Mouse (Mus musculus) hindbrain, embryonic 10.5 days (tissue): ENCODE measurements at regions not wholly inside any gene's neighbourhood (a gene's known extent, or its start where the extent isn't known, plus 50 kb on each side); places are given as distances from the start of the nearest gene placed in this dataset.

ENCODE experiments used
- DNase-seq: peaks from one replicate; pipeline ENCODE4 v3.0.0-alpha.2; 2017; ENCODE audit warnings: low spot score
- H3K27ac ChIP-seq: fragments of 300-500 bp; sonication (generic); 2 replicates; pipeline ENCODE4 v1.5.1; 2016; ENCODE audit warnings: mild to moderate bottlenecking, moderate library complexity
- H3K27me3 ChIP-seq: fragments of 300-500 bp; sonication (generic); 2 replicates; pipeline ENCODE4 v1.6.1; 2016; ENCODE audit warnings: mild to moderate bottlenecking; ENCODE audit not compliant: poor library complexity, insufficient read depth, severe bottlenecking
- H3K36me3 ChIP-seq: fragments of 300-500 bp; sonication (generic); 2 replicates; pipeline ENCODE4 v1.6.1; 2016; ENCODE audit warnings: mild to moderate bottlenecking, moderate library complexity
- H3K4me1 ChIP-seq: fragments of 300-500 bp; sonication (generic); replicated peaks from 2 replicates; pipeline ENCODE4 v1.6.1; 2016; ENCODE audit warnings: mild to moderate bottlenecking
- H3K4me3 ChIP-seq: fragments of 300-500 bp; sonication (generic); 2 replicates; pipeline ENCODE4 v1.5.1; 2016; ENCODE audit warnings: mild to moderate bottlenecking, moderate library complexity
- H3K9me3 ChIP-seq: fragments of 300-500 bp; sonication (generic); 2 replicates; pipeline ENCODE4 v1.6.1; 2016; ENCODE audit warnings: mild to moderate bottlenecking, moderate library complexity
- WGBS: fragments of 180-500 bp; shearing (Covaris S2); methylation state at CpG from one replicate; pipeline ENCODE4 v1.1.7; 2016; 5-methylcytosine and 5-hydroxymethylcytosine counted together

GRCm38 (mm10) chr1:152313480-152313879 is 73.0 kb downstream of the Tsen15 start:
- H3K27ac ChIP-seq: no peak overlapping the region
- DNase-seq: no peak

GRCm38 (mm10) chr1:152305461-152305860 is 81.0 kb downstream of the Tsen15 start:
- 85% methylated on average over 3 of the region's 3 CpGs for WGBS
- Histone ChIP-seq H3K36me3 (no peaks in the 10 kb centered on the region), H3K4me3 (no peak overlapping the region), H3K4me1 (0 out of 2 replicates have a peak, but pooled peaks cover 4% of the 10 kb centered on the region), H3K27ac (no peak overlapping the region), H3K27me3 (no peaks in the 10 kb centered on the region), H3K9me3 (no peaks in the 10 kb centered on the region)
- no peak for DNase-seq

More at GRCm38 (mm10) chr1:152313480-152313879, 73.0 kb downstream of the Tsen15 start:
- no peaks in the 10 kb centered on the region for H3K27me3 ChIP-seq
- no peak overlapping the region for H3K4me3 ChIP-seq
- no peaks in the 10 kb centered on the region for H3K36me3 ChIP-seq
- no peaks in the 10 kb centered on the region for H3K9me3 ChIP-seq
- no peaks in the 10 kb centered on the region for H3K4me1 ChIP-seq
- 68% methylated on average over 2 of the region's 2 CpGs for WGBS

DNA sequence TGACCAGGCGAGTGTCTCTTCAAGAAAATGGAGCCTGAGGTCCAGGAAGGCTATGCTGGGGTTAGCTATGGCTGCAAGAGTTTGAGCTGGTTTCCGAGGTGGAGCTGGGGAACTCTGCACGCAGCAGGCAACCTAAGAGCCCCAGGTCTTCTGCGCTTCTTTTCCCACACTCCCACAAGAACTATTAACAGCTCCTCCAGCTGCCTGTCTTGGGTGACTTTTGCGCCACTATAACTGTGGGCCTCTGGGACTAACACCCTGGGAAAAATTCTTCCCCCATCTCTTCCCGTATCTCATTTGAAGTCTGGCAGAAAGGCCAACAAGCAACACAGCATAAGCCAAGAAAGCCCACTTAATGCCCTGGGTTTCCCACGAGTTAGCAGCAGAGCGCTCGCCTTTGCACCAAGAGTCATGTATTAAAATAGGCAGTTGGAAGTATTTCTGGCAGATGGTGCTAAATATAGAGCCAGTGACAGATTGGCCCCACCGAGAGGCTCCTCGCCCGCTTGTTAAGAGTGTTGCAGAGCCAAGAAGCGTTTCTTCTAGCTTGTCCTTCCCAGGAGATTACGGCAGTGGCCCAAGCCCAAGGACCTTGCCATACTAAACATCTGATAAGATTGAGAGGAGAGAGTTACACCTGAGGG is 81.9 kb downstream of the Tsen15 start:
- Histone ChIP-seq H3K9me3 (no peaks in the 10 kb centered on the region), H3K27me3 (no peaks in the 10 kb centered on the region), H3K4me1 (0 out of 2 replicates have a peak, but pooled peaks cover 4% of the 10 kb centered on the region), H3K36me3 (no peaks in the 10 kb centered on the region), H3K4me3 (no peak overlapping the region), H3K27ac (no peak overlapping the region)
- WGBS: 88% methylated on average over 14 of the region's 14 CpGs
- no peak for DNase-seq

- 73% methylated on average over 8 of the region's 8 CpGs for WGBS
- H3K27ac ChIP-seq: no peak overlapping the region
- H3K36me3 ChIP-seq: no peaks in the 10 kb centered on the region
- H3K4me1 ChIP-seq: 0 out of 2 replicates have a peak, but pooled peaks cover 4% of the 10 kb centered on the region
- no peak overlapping the region for H3K4me3 ChIP-seq
- H3K9me3 ChIP-seq: no peaks in the 10 kb centered on the region
- DNase-seq: no peak
- H3K27me3 ChIP-seq: no peaks in the 10 kb centered on the region
Observed at GRCm38 (mm10) chr1:152301355-152301754, 85.1 kb downstream of the Tsen15 start.

DNA sequence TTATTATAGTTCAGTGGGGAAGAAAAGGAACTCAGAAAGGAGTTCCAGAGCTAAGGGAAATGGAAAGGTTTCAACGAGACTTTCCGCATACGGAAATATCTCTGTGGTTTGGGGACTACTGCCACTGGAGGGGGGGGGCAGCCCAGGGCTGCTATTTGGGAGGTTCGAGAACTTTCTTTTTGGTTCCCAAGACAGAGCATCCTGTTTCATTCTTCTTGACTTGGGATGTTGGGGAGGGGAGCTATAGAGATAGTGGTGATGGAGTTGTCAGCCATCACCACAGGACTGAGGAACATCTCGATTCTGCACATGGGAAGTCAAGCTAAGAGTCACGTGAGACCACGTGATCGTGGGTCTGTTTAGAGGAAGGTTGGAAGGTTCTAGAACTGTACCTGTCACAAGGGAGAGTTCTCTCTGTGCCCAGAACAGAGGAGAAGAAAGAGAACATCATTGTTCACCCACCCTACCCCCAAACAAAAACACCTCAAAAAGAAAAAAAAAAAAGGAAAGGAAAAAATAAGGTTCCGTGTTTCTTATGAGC is 94.2 kb downstream of the Tsen15 start:
- no peaks in the 10 kb centered on the region for H3K27me3 ChIP-seq
- peaks cover 7% of the 10 kb centered on the region; the same call in 1 of the 2 replicates for H3K4me1 ChIP-seq
- DNase-seq: no peak
- 85% methylated on average over 9 of the region's 9 CpGs for WGBS
- H3K4me3 ChIP-seq: no peak overlapping the region
- no peaks in the 10 kb centered on the region for H3K9me3 ChIP-seq
- no peak overlapping the region for H3K27ac ChIP-seq
- no peaks in the 10 kb centered on the region for H3K36me3 ChIP-seq

DNA sequence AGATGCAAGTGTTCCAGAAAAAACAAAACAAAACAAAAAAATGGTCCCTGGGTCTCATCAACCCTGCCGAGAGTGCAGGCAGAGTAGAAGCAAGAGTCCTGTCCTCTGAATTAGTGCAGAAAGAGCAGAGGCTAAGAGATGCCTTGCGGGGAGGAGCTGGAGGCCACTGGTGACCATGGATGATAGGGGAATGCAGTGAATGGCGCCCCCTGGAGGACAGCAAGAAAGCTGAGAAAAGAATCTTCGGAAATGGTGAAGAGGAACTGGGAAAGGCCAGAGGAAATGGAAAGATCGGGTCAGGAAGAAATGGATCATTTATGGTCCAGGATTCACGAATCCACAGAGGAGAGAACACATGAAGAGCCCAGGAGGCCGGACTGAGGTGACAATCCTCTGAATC is 95.7 kb downstream of the Tsen15 start:
- H3K4me3 ChIP-seq: no peak overlapping the region
- 46% methylated on average over 7 of the region's 7 CpGs for WGBS

GRCm38 (mm10) chr1:152287566-152288490 is 98.7 kb downstream of the Tsen15 start:
- 85% methylated on average over 15 of the region's 15 CpGs for WGBS
- no peaks in the 10 kb centered on the region for H3K27me3 ChIP-seq
- H3K27ac ChIP-seq: no peak overlapping the region; the same call in 1 of the 2 replicates
- no peaks in the 10 kb centered on the region for H3K36me3 ChIP-seq
- H3K4me1 ChIP-seq: peaks cover 16% of the 10 kb centered on the region
- no peak overlapping the region for H3K4me3 ChIP-seq
- no peaks in the 10 kb centered on the region for H3K9me3 ChIP-seq
- DNase-seq: no peak

More for the DNA sequence above, 95.7 kb downstream of the Tsen15 start:
- peak; percentile 65 for DNase-seq
- Histone ChIP-seq H3K4me1 (peaks cover 7% of the 10 kb centered on the region; the same call in 1 of the 2 replicates), H3K27ac (no peak overlapping the region), H3K9me3 (no peaks in the 10 kb centered on the region), H3K36me3 (no peaks in the 10 kb centered on the region), H3K27me3 (no peaks in the 10 kb centered on the region)

GRCm38 (mm10) chr1:152286677-152287076 is 99.8 kb downstream of the Tsen15 start:
- Histone ChIP-seq H3K36me3 (no peaks in the 10 kb centered on the region), H3K9me3 (no peaks in the 10 kb centered on the region), H3K27me3 (no peaks in the 10 kb centered on the region), H3K4me1 (peaks cover 16% of the 10 kb centered on the region), H3K27ac (no peak overlapping the region; the same call in 1 of the 2 replicates), H3K4me3 (no peak overlapping the region)
- no peak for DNase-seq
- WGBS: 71% methylated on average over 8 of the region's 8 CpGs

DNA sequence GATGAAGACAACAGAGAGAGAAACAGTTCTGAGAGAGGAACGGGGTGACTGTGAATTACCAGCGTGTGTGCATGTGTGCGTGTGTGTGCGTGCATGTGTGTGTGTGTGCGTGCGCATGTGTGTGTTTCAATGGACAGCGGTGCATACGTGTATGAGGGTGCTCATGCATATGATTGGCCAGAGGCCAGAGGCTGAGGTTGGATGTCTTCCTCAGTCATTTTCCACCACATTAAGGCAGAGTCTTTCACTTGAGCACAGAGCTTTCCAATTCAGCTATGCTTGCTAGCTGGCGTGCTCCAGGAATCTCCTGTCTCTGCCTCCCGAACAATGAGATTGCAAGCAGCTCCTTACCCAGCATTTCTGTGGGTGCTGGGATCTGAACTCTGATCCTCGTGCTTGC is 104.4 kb downstream of the Tsen15 start:
- DNase-seq: no peak
- no peak overlapping the region for H3K4me3 ChIP-seq
- H3K27ac ChIP-seq: no peak overlapping the region
- no peaks in the 10 kb centered on the region; the same call in 1 of the 2 replicates for H3K9me3 ChIP-seq
- H3K4me1 ChIP-seq: peaks cover 9% of the 10 kb centered on the region
- no peaks in the 10 kb centered on the region for H3K27me3 ChIP-seq
- no peaks in the 10 kb centered on the region for H3K36me3 ChIP-seq
- WGBS: 95% methylated on average over 11 of the region's 11 CpGs

DNA sequence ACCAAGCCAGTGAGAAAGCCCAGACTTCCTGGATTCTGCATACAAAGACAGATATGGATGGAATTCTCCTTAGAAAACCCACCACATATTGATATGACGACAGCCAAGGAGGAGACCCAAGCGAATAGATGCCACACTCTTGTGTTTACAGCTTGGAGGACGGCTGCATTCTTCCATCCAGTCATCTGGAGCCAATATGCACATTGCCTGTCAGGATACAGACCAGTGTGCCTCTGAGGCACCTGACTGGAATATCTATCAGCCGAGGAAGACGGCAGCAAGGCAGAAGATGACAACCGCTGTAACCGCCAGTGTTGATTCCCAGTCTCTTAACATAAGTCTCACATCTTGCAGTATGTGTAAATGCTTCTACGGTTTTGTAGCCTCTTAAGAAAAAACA is 105.3 kb downstream of the Tsen15 start:
- WGBS: 89% methylated on average over 8 of the region's 8 CpGs
- no peak overlapping the region for H3K27ac ChIP-seq
- DNase-seq: no peak

DNA sequence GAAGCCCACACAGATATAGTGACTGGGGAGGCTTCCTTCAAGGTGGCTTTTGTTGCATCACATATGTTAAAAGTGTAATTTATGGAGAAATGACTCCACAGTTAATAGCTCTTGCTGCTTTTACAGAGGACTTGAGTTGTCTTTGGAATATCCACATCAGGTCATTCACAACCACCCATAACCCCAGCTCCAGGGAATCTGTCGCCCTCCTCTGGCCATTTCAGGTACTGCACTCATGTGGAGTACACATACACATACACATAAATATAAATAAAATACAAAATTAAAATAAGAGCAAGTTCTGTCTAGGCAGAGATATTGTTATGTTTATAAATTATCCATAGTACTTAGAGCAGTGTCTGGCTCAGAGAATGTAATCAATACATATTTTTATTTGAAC is 106.5 kb downstream of the Tsen15 start:
- peaks cover 5% of the 10 kb centered on the region for H3K4me1 ChIP-seq
- H3K27ac ChIP-seq: no peak overlapping the region
- peak; percentile 21 for DNase-seq
- no peaks in the 10 kb centered on the region for H3K36me3 ChIP-seq
- H3K9me3 ChIP-seq: no peaks in the 10 kb centered on the region; the same call in 1 of the 2 replicates
- H3K4me3 ChIP-seq: no peak overlapping the region
- H3K27me3 ChIP-seq: no peaks in the 10 kb centered on the region
- WGBS: 27% methylated on average over 1 of the region's 1 CpGs

More for the DNA sequence above, 105.3 kb downstream of the Tsen15 start:
- no peaks in the 10 kb centered on the region for H3K27me3 ChIP-seq
- no peaks in the 10 kb centered on the region; the same call in 1 of the 2 replicates for H3K9me3 ChIP-seq
- peaks cover 9% of the 10 kb centered on the region for H3K4me1 ChIP-seq
- H3K36me3 ChIP-seq: no peaks in the 10 kb centered on the region
- H3K4me3 ChIP-seq: no peak overlapping the region

- 98% methylated on average over 24 of the region's 24 CpGs for WGBS
Observed at GRCm38 (mm10) chr1:152275011-152275410, 111.5 kb downstream of the Tsen15 start.

More at GRCm38 (mm10) chr1:152275011-152275410, 111.5 kb downstream of the Tsen15 start:
- no peaks in the 10 kb centered on the region for H3K27me3 ChIP-seq
- H3K36me3 ChIP-seq: no peaks in the 10 kb centered on the region
- H3K9me3 ChIP-seq: no peaks in the 10 kb centered on the region; the same call in 1 of the 2 replicates
- H3K27ac ChIP-seq: no peak overlapping the region
- no peaks in the 10 kb centered on the region for H3K4me1 ChIP-seq
- no peak overlapping the region for H3K4me3 ChIP-seq
- DNase-seq: no peak
